Mouse (Mus musculus) liver, embryonic 14.5 days (tissue): ENCODE results near the gene Nhej1.

ENCODE experiments used
- CTCF ChIP-seq: IDR thresholded peaks from 2 replicates; pipeline ENCODE4 v1.5.1; 2016; ENCODE audit warnings: antibody characterized with exemption, low read depth, control low read depth
- EP300 ChIP-seq: IDR thresholded peaks from 2 replicates; pipeline ENCODE4 v1.6.1; 2016; ENCODE audit warnings: antibody characterized with exemption, low read depth

DNA sequence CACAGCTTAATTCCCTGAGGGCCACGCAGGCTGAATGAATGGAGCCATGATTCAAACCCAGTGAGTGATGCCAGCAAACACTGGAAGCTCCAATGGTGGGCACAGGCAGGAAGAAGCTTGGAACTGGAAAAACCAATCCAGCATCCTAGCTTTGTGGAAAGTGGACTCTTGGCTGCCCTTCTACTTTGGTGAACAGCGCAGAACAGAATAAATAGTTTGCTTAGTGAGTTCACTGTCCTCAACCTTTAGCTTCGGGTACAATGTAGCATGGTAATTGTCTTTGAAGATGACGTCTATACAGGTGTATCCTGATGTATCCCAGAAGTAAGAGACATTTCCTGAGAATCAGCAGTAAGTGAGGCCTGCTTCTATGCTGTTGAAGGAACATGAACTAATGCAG lies 23.7 kb upstream of the Nhej1 start:
- TF ChIP-seq EP300 (no peak), CTCF (no peak)
